In the genomic region with DNA sequence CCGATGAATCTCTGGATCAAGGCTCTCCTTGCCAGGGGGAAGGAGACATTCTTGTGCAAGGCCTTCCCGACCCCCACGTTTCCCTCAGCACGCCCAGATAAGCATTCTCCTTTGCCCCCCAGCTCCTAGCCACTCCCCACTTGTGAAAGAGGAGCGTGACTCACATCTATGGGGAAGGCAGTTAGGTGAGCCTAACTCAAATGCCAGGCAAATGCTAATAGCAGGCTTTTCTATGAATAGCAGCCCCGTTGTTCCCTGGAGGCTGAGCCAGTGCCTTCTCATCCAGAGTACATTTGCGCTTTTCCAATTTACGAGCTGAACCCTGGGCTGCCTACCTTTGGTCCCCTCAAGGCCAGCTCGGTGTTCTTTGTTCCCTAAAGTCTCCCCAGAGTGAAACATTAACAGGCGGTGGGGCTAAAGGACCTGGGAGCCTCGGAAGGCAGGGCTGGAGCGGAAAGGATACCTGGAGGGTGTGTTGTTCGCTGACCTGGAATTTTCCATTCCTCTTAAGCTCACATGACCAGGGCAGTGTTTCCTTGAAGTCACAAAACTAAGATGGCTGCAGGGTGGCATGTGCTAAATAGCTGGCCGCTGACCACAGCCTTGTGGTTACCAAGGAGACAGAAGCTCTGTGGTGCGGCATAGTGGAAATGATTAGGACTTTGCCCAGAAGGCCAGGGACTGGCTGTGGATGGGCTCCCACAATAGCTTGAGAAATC, we compare ENCODE assay signal across 9 mouse cellular contexts.
DNase-seq lines count a peak whose midpoint lies in the region; ATAC-seq lines count a peak whose summit lies in the region.
"Had no signal": no experiment of that assay in that cellular context is flagged by ENCODE, and none has a peak within 500 bp of the region (broad histone marks: within the 10 kb centered on the region; RNA-seq: fewer than 3 reads in every experiment).

No protein-coding gene starts in this region.

- intact Hi-C loops in left cerebral cortex, postnatal 10 days (cut with DNase I) = no loop called here

- H3K9ac ChIP-seq in intestine, embryonic 15.5 days = no peak overlapping the region
- no peak overlapping the region for H3K9ac ChIP-seq in liver, embryonic 12.5 days
- no peak overlapping the region for H3K9ac ChIP-seq in stomach, embryonic 14.5 days (replicated peaks; ENCODE audit: low read depth, low read length)

- WGBS in intestine, embryonic 15.5 days = 48% methylated on average over 15 of the region's 15 CpGs
- 53% methylated on average over 15 of the region's 15 CpGs for WGBS in liver, embryonic 12.5 days (ENCODE audit: insufficient replicate concordance)
- 45% methylated on average over 15 of the region's 15 CpGs for WGBS in stomach, embryonic 14.5 days

- no peaks in the 10 kb centered on the region for H3K27me3 ChIP-seq in intestine, embryonic 15.5 days (replicated peaks)
- H3K27me3 ChIP-seq in liver, embryonic 12.5 days (replicated peaks) = no peaks in the 10 kb centered on the region
- H3K27me3 ChIP-seq in stomach, embryonic 14.5 days (ENCODE audit: control insufficient read depth, insufficient read depth, low read length) = no peaks in the 10 kb centered on the region

- peak overlapping the region; percentile 91 for H3K27ac ChIP-seq in intestine, embryonic 15.5 days
- H3K27ac ChIP-seq in liver, embryonic 12.5 days = peak overlapping the region; percentile 64
- peak overlapping the region; percentile 73 for H3K27ac ChIP-seq in stomach, embryonic 14.5 days (ENCODE audit: low read length)

- H3K36me3 ChIP-seq in intestine, embryonic 15.5 days = no peaks in the 10 kb centered on the region
- H3K36me3 ChIP-seq in liver, embryonic 12.5 days = no peaks in the 10 kb centered on the region
- no peaks in the 10 kb centered on the region for H3K36me3 ChIP-seq in stomach, embryonic 14.5 days (ENCODE audit: control insufficient read depth, insufficient read depth, low read length)

- peaks cover 36% of the 10 kb centered on the region for H3K4me1 ChIP-seq in intestine, embryonic 15.5 days (replicated peaks)
- H3K4me1 ChIP-seq in liver, embryonic 12.5 days = peaks cover 19% of the 10 kb centered on the region; the same call in 1 of the 2 replicates
- H3K4me1 ChIP-seq in stomach, embryonic 14.5 days (ENCODE audit: control insufficient read depth, insufficient read depth, low read length) = peaks cover 17% of the 10 kb centered on the region

- ATAC-seq in intestine, embryonic 15.5 days = peak; percentile 86
- ATAC-seq in liver, embryonic 12.5 days = peak; percentile 60
- peak; percentile 60 for ATAC-seq in stomach, embryonic 14.5 days (ENCODE audit: insufficient number of reproducible peaks, insufficient read depth, low FRiP score, low read depth)

- peak; percentile 49 for DNase-seq in 3T3-L1 (ENCODE audit: low read depth, low spot score)
- DNase-seq in Muller cell, postnatal 12 days (ENCODE audit: inconsistent ontology term) = peak; percentile 68
- DNase-seq in right cerebral cortex, postnatal 25 days = no peak
- no peak for DNase-seq in left cerebral cortex, postnatal 10 days (ENCODE audit: extremely low spot score in 1 of 2, low spot score in 2 of 2)
- DNase-seq in layer of hippocampus, adult 8-10 months (ENCODE audit: low spot score in 2 of 2) = no peak

- no peaks in the 10 kb centered on the region for H3K9me3 ChIP-seq in intestine, embryonic 15.5 days
- H3K9me3 ChIP-seq in liver, embryonic 12.5 days (replicated peaks) = no peaks in the 10 kb centered on the region
- H3K9me3 ChIP-seq in stomach, embryonic 14.5 days (ENCODE audit: control insufficient read depth, low read depth, low read length) = no peaks in the 10 kb centered on the region
- H3K9me3 ChIP-seq: megakaryocyte, embryonic 14.5 days had no signal

- peak overlapping the region; percentile 39 for H3K4me2 ChIP-seq in intestine, embryonic 15.5 days (replicated peaks)
- H3K4me2 ChIP-seq in liver, embryonic 12.5 days = no peak overlapping the region
- no peak overlapping the region for H3K4me2 ChIP-seq in stomach, embryonic 14.5 days (replicated peaks; ENCODE audit: low read depth, low read length)

- no peak overlapping the region for H3K4me3 ChIP-seq in intestine, embryonic 15.5 days (replicated peaks)
- H3K4me3 ChIP-seq in liver, embryonic 12.5 days = no peak overlapping the region
- H3K4me3 ChIP-seq in stomach, embryonic 14.5 days (ENCODE audit: low read depth, low read length) = no peak overlapping the region
- H3K4me3 ChIP-seq: megakaryocyte, embryonic 14.5 days had no signal

Comparison
In these comparisons a context has a peak if more than half of its experiments do, and no peak if none do; other contexts are left out.
1. DNase-seq: peak in 3T3-L1 (single experiment) and Muller cell, postnatal 12 days (single experiment); none in right cerebral cortex, postnatal 25 days (single experiment), left cerebral cortex, postnatal 10 days (0 of 2) and layer of hippocampus, adult 8-10 months (0 of 2).
2. Peak in every context shown above with its lines, with median percentiles within 50 percentile points of each other: ATAC-seq and H3K27ac ChIP-seq.